Mouse (Mus musculus) gastrocnemius, adult 2 months (tissue): ENCODE data around the gene Tle2. TPM values are rescaled to one million over a fixed set of nuclear protein-coding genes. Genes with fewer than 3 reads are reported as not detected.

Source experiments
- DNase-seq: peaks from one replicate; pipeline ENCODE4 v3.0.0; 2022
- H3K27ac ChIP-seq: fragments of 200-600 bp; 2 replicates; pipeline ENCODE4 v1.8.1; 2022; ENCODE audit warnings: mild to moderate bottlenecking
- H3K4me3 ChIP-seq: fragments of 200-600 bp; 2 replicates; pipeline ENCODE4 v1.8.1; 2022; ENCODE audit warnings: mild to moderate bottlenecking, moderate library complexity
- CTCF ChIP-seq: fragments of 200-600 bp; IDR thresholded peaks from 2 replicates; pipeline ENCODE4 v1.8.1; 2022; ENCODE audit warnings: antibody characterized with exemption, mild to moderate bottlenecking, moderate library complexity
- intact Hi-C: fragments of 180-260 bp; cut with DNase I; formaldehyde crosslinking; loops from one replicate; pipeline ENCODE4 v1.15.1; 2025
- total RNA-seq, 2 experiments: library from RNA; stranded (reverse); gene quantifications; 2 replicates each; pipeline ENCODE4 v1.2.3; 2021

Tle2 gene
- total RNA-seq, 2 experiments from 2014 or later, result 5.6 to 7.3 TPM

GRCm38 (mm10) chr10:81559163-81559626 is 15.2 kb upstream of the Tle2 start, which contains the start of gene Aes:
TSS of gene Aes (plus strand) at chr10:81559488.
- peak; percentile 93 for DNase-seq
- TF ChIP-seq CTCF, result no peak
- H3K4me3 ChIP-seq, result peak within 1 kb of the TSS; percentile 97
- H3K27ac ChIP-seq, result peak within 1 kb of the TSS; percentile 98
- intact Hi-C loops, result no loop called here

GRCm38 (mm10) chr10:81559627-81560539 is 14.5 kb upstream of the Tle2 start:
- peak overlapping the region; percentile 98 for H3K27ac ChIP-seq
- peak; percentile 88 for DNase-seq
- intact Hi-C loops, result no loop called here
- peak overlapping the region; percentile 97 for H3K4me3 ChIP-seq
- TF ChIP-seq CTCF, result no peak

GRCm38 (mm10) chr10:81560719-81561459 is 13.5 kb upstream of the Tle2 start:
- Histone ChIP-seq H3K4me3 (peak overlapping the region; percentile 97), H3K27ac (peak overlapping the region; percentile 98)
- intact Hi-C loops, result no loop called here
- no peak for TF ChIP-seq CTCF
- DNase-seq, result no peak

GRCm38 (mm10) chr10:81562411-81562810 is 11.9 kb upstream of the Tle2 start:
- no peak for TF ChIP-seq CTCF
- H3K27ac ChIP-seq, result peak overlapping the region; percentile 28; the same call in 1 of the 2 replicates
- DNase-seq, result no peak
- intact Hi-C loops, result no loop called here
- no peak overlapping the region for H3K4me3 ChIP-seq

- intact Hi-C loops, result no loop called here
- TF ChIP-seq CTCF, result no peak
- H3K27ac ChIP-seq, result peak overlapping the region; percentile 75
- H3K4me3 ChIP-seq, result peak overlapping the region; percentile 58
- DNase-seq, result peak; percentile 51
Observed at GRCm38 (mm10) chr10:81563481-81563880, 10.9 kb upstream of the Tle2 start.

GRCm38 (mm10) chr10:81564216-81564615 is 10.1 kb upstream of the Tle2 start:
- peak overlapping the region; percentile 58 for H3K4me3 ChIP-seq
- DNase-seq, result peak; percentile 83

GRCm38 (mm10) chr10:81564734-81565133 is 9.6 kb upstream of the Tle2 start:
- peak; percentile 80 for DNase-seq
- peak overlapping the region; percentile 58 for H3K4me3 ChIP-seq

More at GRCm38 (mm10) chr10:81564216-81564615, 10.1 kb upstream of the Tle2 start:
- no peak for TF ChIP-seq CTCF
- peak overlapping the region; percentile 75 for H3K27ac ChIP-seq
- intact Hi-C loops, result loop anchor here (2.0 kb wide), 1 partner anchor 41 kb away; no protein-coding TSS in a partner anchor

GRCm38 (mm10) chr10:81565257-81566228 is 8.8 kb upstream of the Tle2 start:
- TF ChIP-seq CTCF, result no peak
- H3K27ac ChIP-seq, result no peak overlapping the region
- intact Hi-C loops, result loop anchor here (2.0 kb wide), 1 partner anchor 39 kb away; no protein-coding TSS in a partner anchor
- DNase-seq, result no peak
- no peak overlapping the region for H3K4me3 ChIP-seq

More at GRCm38 (mm10) chr10:81564734-81565133, 9.6 kb upstream of the Tle2 start:
- intact Hi-C loops, result loop anchor here (2.0 kb wide), 1 partner anchor 40 kb away; no protein-coding TSS in a partner anchor
- TF ChIP-seq CTCF, result peak; percentile 70
- peak overlapping the region; percentile 75 for H3K27ac ChIP-seq

- intact Hi-C loops, result no loop called here
- Histone ChIP-seq H3K27ac (no peak overlapping the region), H3K4me3 (no peak overlapping the region)
- no peak for TF ChIP-seq CTCF
- DNase-seq, result no peak
Observed at GRCm38 (mm10) chr10:81568381-81569191, 5.8 kb upstream of the Tle2 start.

GRCm38 (mm10) chr10:81569507-81570237 is 4.7 kb upstream of the Tle2 start:
- no peak for TF ChIP-seq CTCF
- Histone ChIP-seq H3K4me3 (no peak overlapping the region), H3K27ac (peak overlapping the region; percentile 97)
- DNase-seq, result no peak
- intact Hi-C loops, result no loop called here
